Mouse (Mus musculus): ENCODE results near the gene Pafah1b1. TPM values are rescaled to one million over a fixed set of nuclear protein-coding genes. Genes with fewer than 3 reads are reported as not detected.

Pafah1b1 gene
- total RNA-seq (2012; rRNA removed) = 41.8 and 64.6 TPM in 2 replicates

DNA sequence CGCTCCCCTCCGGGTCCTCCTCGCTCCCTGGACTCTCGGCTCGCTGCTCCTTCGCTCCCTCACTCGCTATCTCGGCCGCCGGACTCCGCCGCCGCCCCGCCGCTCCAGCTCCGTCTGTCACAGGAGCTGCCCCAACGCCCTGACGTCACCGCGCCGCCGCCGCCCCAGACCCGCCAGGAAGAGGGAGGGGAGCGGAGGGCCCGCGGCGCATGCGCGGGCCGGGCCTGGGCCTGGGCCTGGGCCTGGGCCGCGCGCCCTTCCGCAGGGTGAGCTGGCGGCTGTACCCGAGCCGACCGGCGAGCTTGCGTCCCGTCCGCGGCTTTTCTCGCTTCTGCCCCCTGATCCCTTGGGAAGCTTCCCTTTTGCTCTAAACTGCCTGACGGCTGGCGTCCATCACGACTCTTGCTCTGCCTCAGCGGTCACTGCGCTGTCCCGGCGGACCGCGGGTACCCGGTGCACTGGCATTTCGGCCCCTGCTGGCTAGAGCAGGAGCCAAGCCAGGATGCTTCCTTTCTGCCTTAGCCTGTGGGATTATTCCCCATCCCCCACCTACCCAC is at the start of gene Pafah1b1:
Pafah1b1 (minus strand) TSS at position 436 of the 557 bp plus-strand sequence.
- H3K36me3 ChIP-seq (ENCODE audit: control insufficient read depth, insufficient read depth, low read length, poor library complexity, severe bottlenecking) = no peaks in the 10 kb centered on the region

GRCm38 (mm10) chr11:74772386-74772785 is 47.9 kb upstream of the Pafah1b1 start:
- H3K36me3 ChIP-seq (ENCODE audit: control insufficient read depth, insufficient read depth, low read length, poor library complexity, severe bottlenecking) = peaks cover 19% of the 10 kb centered on the region
- no peak for DNase-seq (ENCODE audit: low read depth, low spot score)
- no peaks in the 10 kb centered on the region for H3K9me3 ChIP-seq (ENCODE audit: control insufficient read depth, insufficient read depth, low read depth, low read length)
- TF ChIP-seq MAFK (IDR thresholded peaks at IDR 0.05; ENCODE audit: insufficient read depth, low read depth, low read length) = no peak
- TF ChIP-seq ZNF384 (IDR thresholded peaks at IDR 0.05; ENCODE audit: low read depth, low read length) = no peak
- no peak for TF ChIP-seq HCFC1 (IDR thresholded peaks at IDR 0.05; ENCODE audit: borderline replicate concordance, insufficient read depth, low read length)
- TF ChIP-seq ZC3H11A (IDR thresholded peaks at IDR 0.05; ENCODE audit: borderline replicate concordance, low read depth, low read length) = no peak
- TF ChIP-seq CHD2 (IDR thresholded peaks at IDR 0.05; ENCODE audit: low read depth, low read length) = no peak
- in situ Hi-C loops (cut with MboI; ENCODE audit: low sequenced_read_pairs in 2 of 2, unreplicated experiment in 2 of 2) = no loop called here
- H3K9ac ChIP-seq (ENCODE audit: insufficient read depth, low read depth, low read length, poor library complexity, severe bottlenecking) = peak overlapping the region; percentile 54; the same call in 1 of the 2 replicates
- H3K4me3 ChIP-seq (ENCODE audit: insufficient read depth in 1 of 2, low read depth in 1 of 2, low read length in 2 of 2, poor library complexity in 1 of 2, severe bottlenecking in 1 of 2) = peak overlapping the region in 1 of 2 experiments; percentile 35; a peak in 1 of 4 replicates
- H3K27ac ChIP-seq (ENCODE audit: insufficient read depth, low read depth, low read length, poor library complexity, severe bottlenecking) = no peak overlapping the region
- peaks cover 3 to 6% of the 10 kb centered on the region in 2 experiments; a peak in 2 of 4 replicates for H3K4me1 ChIP-seq (ENCODE audit: control insufficient read depth in 2 of 2, insufficient read depth in 2 of 2, low read length in 2 of 2, poor library complexity in 1 of 2)

More for the DNA sequence above, at the start of gene Pafah1b1:
- H3K9ac ChIP-seq (ENCODE audit: insufficient read depth, low read depth, low read length, poor library complexity, severe bottlenecking) = peak within 1 kb of the TSS; percentile 97
- H3K9me3 ChIP-seq (ENCODE audit: control insufficient read depth, insufficient read depth, low read depth, low read length) = no peaks in the 10 kb centered on the region
- in situ Hi-C loops (cut with MboI; ENCODE audit: low sequenced_read_pairs in 2 of 2, unreplicated experiment in 2 of 2) = no loop called here
- DNase-seq (ENCODE audit: low read depth, low spot score) = peak; percentile 79
- H3K4me3 ChIP-seq (ENCODE audit: insufficient read depth in 1 of 2, low read depth in 1 of 2, low read length in 2 of 2, poor library complexity in 1 of 2, severe bottlenecking in 1 of 2) = peak within 1 kb of the TSS; percentile 89 to 99
- H3K27ac ChIP-seq (ENCODE audit: insufficient read depth, low read depth, low read length, poor library complexity, severe bottlenecking) = peak within 1 kb of the TSS; percentile 98
- H3K4me1 ChIP-seq (ENCODE audit: control insufficient read depth in 2 of 2, insufficient read depth in 2 of 2, low read length in 2 of 2, poor library complexity in 1 of 2) = peaks cover 1 to 19% of the 10 kb centered on the region in 2 experiments; a peak in 3 of 4 replicates
- no peak for TF ChIP-seq CHD2 (IDR thresholded peaks at IDR 0.05; ENCODE audit: low read depth, low read length)
- no peak for TF ChIP-seq MAFK (IDR thresholded peaks at IDR 0.05; ENCODE audit: insufficient read depth, low read depth, low read length)
- no peak for TF ChIP-seq ZC3H11A (IDR thresholded peaks at IDR 0.05; ENCODE audit: borderline replicate concordance, low read depth, low read length)
- TF ChIP-seq ZNF384 (IDR thresholded peaks at IDR 0.05; ENCODE audit: low read depth, low read length) = no peak
- no peak for TF ChIP-seq HCFC1 (IDR thresholded peaks at IDR 0.05; ENCODE audit: borderline replicate concordance, insufficient read depth, low read length)

DNA sequence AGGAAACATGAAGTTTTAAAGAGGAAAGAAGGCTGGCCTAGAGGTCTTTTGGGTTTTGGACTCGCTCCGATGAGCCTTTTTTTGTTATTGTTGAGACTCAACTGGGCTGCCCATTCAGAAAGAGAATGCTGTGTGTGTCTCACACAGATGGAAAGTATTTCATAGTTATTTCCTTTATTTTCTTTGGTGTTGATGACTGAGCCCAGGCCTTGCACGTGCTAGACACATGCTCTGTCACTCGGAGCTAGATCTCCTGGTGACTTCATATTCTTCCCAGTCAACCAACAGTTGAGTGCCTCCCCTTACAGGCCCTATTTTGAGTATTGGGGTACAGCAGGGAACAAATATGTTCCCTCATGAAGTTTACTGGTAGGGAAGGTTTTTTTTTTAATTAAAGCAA is 47.2 kb upstream of the Pafah1b1 start:
- no peak for DNase-seq (ENCODE audit: low read depth, low spot score)
- no peak overlapping the region; the same call in 1 of the 2 replicates for H3K27ac ChIP-seq (ENCODE audit: insufficient read depth, low read depth, low read length, poor library complexity, severe bottlenecking)
- peak overlapping the region; percentile 99; the same call in 1 of the 2 replicates for H3K9ac ChIP-seq (ENCODE audit: insufficient read depth, low read depth, low read length, poor library complexity, severe bottlenecking)
- in situ Hi-C loops (cut with MboI; ENCODE audit: low sequenced_read_pairs in 2 of 2, unreplicated experiment in 2 of 2) = no loop called here
- no peaks in the 10 kb centered on the region for H3K9me3 ChIP-seq (ENCODE audit: control insufficient read depth, insufficient read depth, low read depth, low read length)
- peaks cover 3 to 11% of the 10 kb centered on the region in 2 experiments; a peak in 2 of 4 replicates for H3K4me1 ChIP-seq (ENCODE audit: control insufficient read depth in 2 of 2, insufficient read depth in 2 of 2, low read length in 2 of 2, poor library complexity in 1 of 2)
- peaks cover 19% of the 10 kb centered on the region for H3K36me3 ChIP-seq (ENCODE audit: control insufficient read depth, insufficient read depth, low read length, poor library complexity, severe bottlenecking)
- no peak for TF ChIP-seq HCFC1 (IDR thresholded peaks at IDR 0.05; ENCODE audit: borderline replicate concordance, insufficient read depth, low read length)
- no peak for TF ChIP-seq ZC3H11A (IDR thresholded peaks at IDR 0.05; ENCODE audit: borderline replicate concordance, low read depth, low read length)
- TF ChIP-seq ZNF384 (IDR thresholded peaks at IDR 0.05; ENCODE audit: low read depth, low read length) = no peak
- no peak for TF ChIP-seq MAFK (IDR thresholded peaks at IDR 0.05; ENCODE audit: insufficient read depth, low read depth, low read length)
- no peak for TF ChIP-seq CHD2 (IDR thresholded peaks at IDR 0.05; ENCODE audit: low read depth, low read length)
- H3K4me3 ChIP-seq (ENCODE audit: insufficient read depth in 1 of 2, low read depth in 1 of 2, low read length in 2 of 2, poor library complexity in 1 of 2, severe bottlenecking in 1 of 2) = peak overlapping the region; percentile 77 to 98

GRCm38 (mm10) chr11:74771234-74771633 is 46.8 kb upstream of the Pafah1b1 start:
- Histone ChIP-seq H3K9ac (ENCODE audit: insufficient read depth, low read depth, low read length, poor library complexity, severe bottlenecking) (peak overlapping the region; percentile 99), H3K36me3 (ENCODE audit: control insufficient read depth, insufficient read depth, low read length, poor library complexity, severe bottlenecking) (peaks cover 19% of the 10 kb centered on the region), H3K27ac (ENCODE audit: insufficient read depth, low read depth, low read length, poor library complexity, severe bottlenecking) (peak overlapping the region; percentile 89), H3K9me3 (ENCODE audit: control insufficient read depth, insufficient read depth, low read depth, low read length) (no peaks in the 10 kb centered on the region), H3K4me1 (ENCODE audit: control insufficient read depth in 2 of 2, insufficient read depth in 2 of 2, low read length in 2 of 2, poor library complexity in 1 of 2) (peaks cover 3 to 11% of the 10 kb centered on the region in 2 experiments; a peak in 2 of 4 replicates), H3K4me3 (ENCODE audit: insufficient read depth in 1 of 2, low read depth in 1 of 2, low read length in 2 of 2, poor library complexity in 1 of 2, severe bottlenecking in 1 of 2) (peak overlapping the region; percentile 77 to 98)
- TF ChIP-seq CHD2 (IDR thresholded peaks at IDR 0.05; ENCODE audit: low read depth, low read length) (no peak), MAFK (IDR thresholded peaks at IDR 0.05; ENCODE audit: insufficient read depth, low read depth, low read length) (no peak), ZNF384 (IDR thresholded peaks at IDR 0.05; ENCODE audit: low read depth, low read length) (no peak), HCFC1 (IDR thresholded peaks at IDR 0.05; ENCODE audit: borderline replicate concordance, insufficient read depth, low read length) (no peak), ZC3H11A (IDR thresholded peaks at IDR 0.05; ENCODE audit: borderline replicate concordance, low read depth, low read length) (no peak)
- in situ Hi-C loops (cut with MboI; ENCODE audit: low sequenced_read_pairs in 2 of 2, unreplicated experiment in 2 of 2) = no loop called here
- no peak for DNase-seq (ENCODE audit: low read depth, low spot score)

Data from ES-E14 (cell line).